Mouse (Mus musculus): ENCODE results near the gene Hnrnph2.

Gene Hnrnph2

GRCm38 (mm10) chrX:134600659-134601379 lies at the start of gene Hnrnph2, which contains the start of gene Gla:
Hnrnph2 (plus strand) TSS chrX:134601179.
Gla (minus strand) TSS chrX:134601125.
- peak; percentile 96 for DNase-seq (ENCODE audit: low read depth)

DNA sequence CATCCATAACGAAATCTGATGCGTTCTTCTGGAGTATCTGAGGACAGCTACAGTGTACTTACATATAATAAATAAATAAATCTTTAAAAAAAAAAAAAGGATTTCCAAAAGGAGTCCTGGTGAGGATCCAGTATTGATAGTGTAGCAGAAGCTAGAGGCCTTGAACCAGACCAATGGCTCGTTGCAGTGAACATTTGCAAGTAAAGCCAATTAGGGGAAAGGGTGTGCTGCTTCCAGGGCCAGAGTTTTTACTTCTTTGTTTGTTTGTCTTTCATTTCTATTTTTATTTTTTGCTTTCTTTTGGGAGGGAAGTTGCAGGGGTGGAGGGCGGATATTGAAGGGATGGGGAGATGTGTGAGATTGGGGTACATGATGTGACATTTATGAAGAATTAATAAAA lies 47.7 kb upstream of the Hnrnph2 start:
- DNase-seq (ENCODE audit: low read depth): no peak

DNA sequence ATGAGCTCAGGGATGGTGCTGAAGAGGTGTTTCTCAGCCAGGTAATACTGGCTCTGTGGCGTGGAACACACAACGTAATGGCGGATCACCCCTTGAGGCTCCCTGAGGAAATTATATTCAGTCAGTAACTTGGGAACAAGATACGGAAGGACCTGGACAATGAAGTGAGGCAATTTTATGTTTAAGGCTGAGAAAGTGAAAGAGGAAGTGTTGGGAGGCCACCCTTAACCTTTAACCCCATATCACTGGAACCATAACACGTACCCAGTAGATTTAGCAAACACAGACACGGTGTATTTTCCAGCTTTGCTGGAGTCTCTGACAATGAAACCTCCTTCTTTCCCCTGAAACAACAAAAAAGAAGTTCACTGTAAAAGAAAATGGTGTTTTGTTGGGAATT lies 46.6 kb upstream of the Hnrnph2 start:
- DNase-seq (ENCODE audit: low read depth): no peak

DNA sequence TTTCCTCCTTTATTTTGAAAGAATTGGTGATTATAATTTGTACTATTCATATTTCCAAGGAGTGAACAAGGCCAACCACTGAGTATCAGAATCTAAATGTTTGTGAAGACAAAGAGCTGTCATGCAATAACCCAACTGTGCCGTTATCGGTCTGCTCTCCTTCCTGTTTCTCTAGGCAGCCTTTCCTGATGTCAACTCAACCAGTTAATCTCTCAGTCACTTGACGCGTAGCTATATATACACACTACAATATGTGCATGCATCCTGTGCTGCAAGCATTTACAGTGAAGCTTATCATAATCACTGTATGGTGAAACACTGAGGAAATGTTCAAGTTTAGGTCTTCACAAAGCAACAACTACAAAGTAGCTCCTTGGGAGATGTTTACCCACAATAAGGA lies 36.7 kb upstream of the Hnrnph2 start:
- no peak for DNase-seq (ENCODE audit: low read depth)

DNA sequence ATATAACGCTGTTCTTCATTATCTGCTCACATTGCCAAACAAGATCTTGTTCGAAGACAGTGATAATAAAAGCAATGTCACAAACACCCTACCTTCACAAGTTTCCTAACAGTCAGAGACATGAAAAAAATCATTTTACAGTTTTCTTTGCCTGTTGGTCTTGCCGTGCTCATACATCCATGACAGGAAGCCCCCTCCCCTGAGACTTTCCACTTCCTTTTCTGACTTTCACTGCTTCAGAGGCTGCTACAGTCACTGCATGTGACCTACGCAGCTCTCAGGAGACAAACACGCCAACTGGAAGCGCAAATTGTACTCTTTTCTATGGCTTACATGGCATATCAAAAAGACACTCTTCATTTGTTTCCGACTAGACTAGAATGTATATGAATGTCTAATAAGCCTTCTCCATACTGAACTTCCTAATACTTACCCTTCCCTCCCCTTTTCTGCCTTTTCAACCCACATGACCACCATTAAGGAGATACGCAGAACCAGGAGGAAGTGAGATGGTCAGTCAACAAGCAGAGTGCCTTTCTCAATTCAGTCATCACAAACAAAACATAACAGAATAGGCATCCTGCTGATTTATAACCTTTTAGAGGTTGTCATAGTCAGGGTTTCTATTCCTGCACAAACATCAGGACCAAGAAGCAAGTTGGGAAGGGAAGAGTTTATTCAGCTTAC lies 34.3 kb upstream of the Hnrnph2 start:
- no peak for DNase-seq (ENCODE audit: low read depth)

DNA sequence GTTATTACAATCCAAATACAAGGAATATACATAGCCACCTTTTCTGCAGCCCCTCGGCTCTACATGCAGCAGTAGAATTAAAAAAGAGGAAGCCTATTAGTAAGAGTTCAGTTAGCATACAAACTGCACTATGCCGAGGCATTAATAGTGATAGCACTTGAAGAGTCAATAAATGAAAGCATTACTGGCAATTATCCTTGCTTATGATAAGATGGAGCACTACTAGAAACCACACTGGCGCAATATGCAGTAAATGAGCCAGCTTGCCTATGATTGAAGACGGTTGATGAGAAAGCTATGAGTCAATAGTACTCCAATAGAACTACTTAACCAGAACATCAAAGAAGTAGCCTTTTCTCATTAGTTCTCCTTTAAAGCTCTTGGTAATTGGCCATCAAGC lies 23.1 kb upstream of the Hnrnph2 start:
- no peak for DNase-seq (ENCODE audit: low read depth)

DNA sequence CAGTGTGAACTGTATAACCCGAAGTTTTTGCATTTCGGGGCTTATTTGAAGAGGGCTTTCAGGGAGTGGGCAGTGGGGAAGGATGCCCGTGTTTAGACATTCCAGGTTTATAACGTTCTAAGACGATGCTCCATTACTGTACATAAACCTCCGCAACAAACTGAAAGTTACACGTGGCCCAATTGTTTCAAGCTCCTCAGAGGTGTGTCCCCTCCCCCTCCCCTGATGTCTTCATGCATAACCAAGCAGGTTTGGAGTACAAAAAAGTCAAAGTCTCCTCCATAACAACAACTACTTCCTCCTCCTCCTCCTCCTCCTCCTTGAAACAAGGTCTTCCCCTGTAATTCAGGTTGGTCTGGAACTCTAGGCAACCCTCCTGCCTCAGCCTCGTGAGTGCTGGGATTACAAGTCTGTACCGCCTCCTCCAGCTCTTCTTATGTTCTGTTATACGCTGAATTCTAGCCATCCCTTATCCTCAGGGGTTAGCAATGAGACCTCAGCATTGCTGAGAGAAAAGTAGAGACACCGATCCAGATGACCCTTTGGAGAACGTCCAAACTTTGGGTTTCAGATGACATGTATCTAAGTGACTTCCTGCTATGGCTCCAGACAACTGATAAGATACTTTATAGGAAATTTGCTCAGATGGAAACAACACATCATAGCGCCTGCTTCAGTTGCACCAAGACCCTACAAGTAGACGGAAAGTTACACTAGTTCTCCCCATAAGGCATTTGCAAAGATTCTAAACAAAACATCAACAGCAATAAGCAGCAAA lies 20.3 kb upstream of the Hnrnph2 start:
- no peak for DNase-seq (ENCODE audit: low read depth)

DNA sequence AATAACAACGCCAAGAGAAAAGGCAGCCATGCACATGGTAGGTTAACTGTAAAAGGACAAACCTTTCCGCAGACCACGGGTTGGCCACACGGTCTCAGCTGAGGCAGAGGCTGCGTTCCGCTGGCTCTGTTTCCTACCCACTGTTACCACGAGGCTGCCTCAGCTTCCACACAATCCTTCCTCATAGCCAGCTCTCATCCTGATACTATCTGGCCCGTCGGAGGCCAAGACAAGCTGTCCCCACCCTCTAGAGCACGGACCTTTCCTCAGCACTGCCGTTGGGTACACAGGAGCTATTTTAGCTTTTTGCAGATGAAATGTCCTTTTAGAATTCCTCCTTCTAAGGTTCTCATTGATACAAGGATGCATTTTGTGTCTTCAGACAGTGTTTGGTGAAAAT lies 18.7 kb upstream of the Hnrnph2 start:
- no peak for DNase-seq (ENCODE audit: low read depth)

- DNase-seq (ENCODE audit: low read depth): no peak
Observed at GRCm38 (mm10) chrX:134582888-134583669, 17.9 kb upstream of the Hnrnph2 start, which contains the start of gene Btk. Btk (minus strand) TSS chrX:134583570.

DNA sequence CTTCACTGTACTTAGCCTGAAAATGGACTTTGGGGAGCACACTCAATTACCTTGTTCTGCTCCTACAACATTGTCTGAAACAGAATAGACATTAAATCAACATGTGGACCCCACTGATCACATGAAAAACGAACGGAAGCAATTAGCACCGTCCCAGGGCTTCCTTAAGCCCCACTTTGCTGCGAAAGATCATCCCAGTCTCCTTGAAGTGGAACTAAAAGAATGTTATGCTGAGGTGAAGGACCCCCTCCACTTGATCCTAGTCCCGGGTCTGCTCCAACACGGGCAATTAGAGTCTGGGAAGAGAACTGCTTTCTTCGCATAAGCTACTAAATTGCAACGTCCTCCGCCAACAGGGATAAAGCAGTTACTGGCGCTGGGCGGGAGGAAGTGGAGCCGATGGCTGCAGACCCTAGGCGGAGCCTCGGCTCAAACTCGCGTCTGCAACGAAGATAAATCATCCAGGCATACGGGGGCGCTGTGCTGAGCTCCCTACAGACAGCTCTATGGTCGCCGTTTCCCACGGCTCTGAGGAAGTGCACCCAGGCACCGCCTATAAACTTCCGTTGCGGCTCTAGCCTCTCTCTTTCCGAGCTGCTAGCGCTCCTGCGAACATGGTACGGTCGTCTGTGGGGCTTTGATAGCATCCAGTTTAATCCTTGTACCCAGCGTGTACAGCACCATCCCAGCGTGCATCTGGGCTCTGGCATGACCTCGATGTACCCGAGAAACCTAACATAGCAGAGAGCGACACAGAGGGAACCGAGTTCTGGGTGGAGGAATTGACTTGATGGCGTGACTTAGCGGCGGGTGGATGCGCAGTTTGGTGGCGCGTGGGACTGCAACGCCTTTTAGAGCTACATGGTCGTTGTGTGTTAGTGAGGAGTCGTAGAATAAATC lies 15.6 kb upstream of the Hnrnph2 start, which contains the start of gene Rpl36a:
TSS of gene Rpl36a (plus strand) at position 552 of the 900 bp plus-strand sequence.
- DNase-seq (ENCODE audit: low read depth): peak; percentile 93

DNA sequence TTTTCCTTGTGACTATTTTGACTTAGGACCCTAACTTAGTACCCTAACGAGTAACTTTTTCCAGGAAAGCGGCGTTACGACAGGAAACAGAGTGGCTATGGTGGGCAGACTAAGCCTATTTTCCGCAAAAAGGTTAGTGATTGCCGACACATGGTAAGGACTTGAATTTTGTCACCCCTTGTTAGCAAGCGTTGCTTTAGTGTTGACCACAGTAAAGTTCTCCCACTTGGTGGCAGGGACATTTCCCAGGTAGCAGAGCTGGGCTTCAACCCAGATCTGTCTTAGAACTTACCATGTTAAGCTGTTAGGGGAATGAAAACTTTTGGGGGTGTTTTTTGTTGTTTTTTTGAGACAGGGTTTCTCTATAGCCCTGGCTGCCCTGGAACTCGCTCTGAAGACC lies 14.5 kb upstream of the Hnrnph2 start:
- DNase-seq (ENCODE audit: low read depth): no peak

DNA sequence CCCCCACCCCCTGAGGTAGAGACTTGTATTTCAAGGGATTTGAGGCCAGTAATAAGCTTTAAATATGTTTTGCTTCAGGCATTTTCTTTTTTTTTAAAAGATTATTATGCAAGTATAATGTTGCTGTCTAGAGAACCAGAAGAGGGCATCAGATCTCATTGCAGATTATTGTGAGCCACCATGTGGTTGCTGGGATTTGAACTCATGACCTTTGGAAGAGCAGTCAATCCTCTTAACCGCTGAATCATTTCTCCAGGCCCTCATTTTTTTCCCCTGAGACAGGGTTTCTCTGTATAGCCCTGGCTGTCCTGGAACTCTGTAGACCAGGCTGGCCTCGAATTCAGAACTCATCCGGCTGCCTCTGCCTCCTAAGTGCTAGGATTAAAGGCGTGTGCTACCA lies 12.7 kb upstream of the Hnrnph2 start:
- no peak for DNase-seq (ENCODE audit: low read depth)

- no peak for DNase-seq (ENCODE audit: low read depth)
Observed at GRCm38 (mm10) chrX:134588997-134589396, 12.0 kb upstream of the Hnrnph2 start.

DNA sequence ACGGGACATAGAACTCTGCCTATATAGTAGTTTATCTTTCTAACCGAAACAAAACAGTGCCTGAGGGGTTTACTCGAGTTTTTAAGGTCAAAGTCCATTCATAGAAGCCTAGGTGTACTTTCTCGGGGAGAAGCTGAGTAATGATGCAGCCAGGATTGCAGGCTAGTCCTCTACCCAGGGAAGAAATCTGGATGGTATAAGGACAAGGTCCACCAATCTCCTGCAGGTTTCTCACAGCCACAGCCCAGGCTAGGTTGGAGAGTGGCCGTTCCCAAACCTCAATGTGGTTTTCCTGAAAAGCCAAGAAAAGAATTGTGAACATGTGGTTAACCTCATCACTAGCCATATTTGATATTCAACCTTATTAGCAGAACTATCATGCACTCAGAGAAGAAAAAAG lies 11.1 kb upstream of the Hnrnph2 start:
- DNase-seq (ENCODE audit: low read depth): no peak

- DNase-seq (ENCODE audit: low read depth): no peak
Observed at GRCm38 (mm10) chrX:134599922-134600565, 935 bp upstream of the Hnrnph2 start.

GRCm38 (mm10) chrX:134601380-134602120 lies 571 bp downstream of the Hnrnph2 start:
- DNase-seq (ENCODE audit: low read depth): peak; percentile 66

DNA sequence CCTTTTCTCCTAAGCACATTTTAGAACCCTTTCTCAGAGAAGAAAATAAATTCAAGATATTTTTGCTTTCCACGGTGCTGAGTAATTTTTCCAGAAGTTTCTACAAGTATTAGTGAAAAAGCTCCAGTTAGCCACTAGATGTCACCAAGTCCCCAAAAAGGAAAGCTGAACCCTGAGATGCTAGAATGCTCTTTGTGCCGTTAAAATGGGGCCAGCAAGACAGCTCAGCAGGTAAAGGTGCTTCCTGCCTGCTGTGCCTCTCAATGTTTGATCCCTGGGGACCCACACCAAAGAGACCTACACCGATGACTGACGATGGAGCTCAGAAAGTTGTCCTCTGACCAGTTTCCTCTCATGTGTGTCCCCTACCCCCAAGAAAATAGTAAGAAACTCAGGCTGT lies 8.5 kb downstream of the Hnrnph2 start:
- DNase-seq (ENCODE audit: low read depth): peak; percentile 60

GRCm38 (mm10) chrX:134610984-134611383 lies 10.0 kb downstream of the Hnrnph2 start:
- DNase-seq (ENCODE audit: low read depth): no peak

GRCm38 (mm10) chrX:134612285-134612959 lies 11.4 kb downstream of the Hnrnph2 start:
- DNase-seq (ENCODE audit: low read depth): no peak
